Mouse (Mus musculus): ENCODE measurements around the gene Prr14l. TPM values are rescaled to one million over a fixed set of nuclear protein-coding genes. Genes with fewer than 3 reads are reported as not detected.
"Not testable (repeated sequence)": the region's sequence is repeated elsewhere in the genome, so short reads cannot be mapped to it uniquely, and the experiment has no call there.

The Prr14l gene
- total and polyA plus RNA-seq, 2 experiments from 2014 or later: 8.4 to 20.2 TPM

GRCm38 (mm10) chr5:32767636-32768373, 86.3 kb downstream of the Prr14l start:
- no peaks in the 10 kb centered on the region for H3K4me1 ChIP-seq (ENCODE audit: insufficient read depth)
- peaks cover 40% of the 10 kb centered on the region for H3K36me3 ChIP-seq (ENCODE audit: insufficient read depth)
- no peak overlapping the region for H3K9ac ChIP-seq
- no peaks in the 10 kb centered on the region for H3K9me3 ChIP-seq (ENCODE audit: low read length)
- no peak overlapping the region for H3K4me2 ChIP-seq (ENCODE audit: low read depth)
- H3K4me3 ChIP-seq (ENCODE audit: low read depth, low read length): no peak overlapping the region
- no peak overlapping the region for H3K27ac ChIP-seq (ENCODE audit: low read depth, low read length)
- 96% methylated on average over 4 of the region's 4 CpGs for WGBS
- H3K27me3 ChIP-seq (ENCODE audit: insufficient read depth, low read length): no peaks in the 10 kb centered on the region
- no peak for TF ChIP-seq CTCF (IDR thresholded peaks at IDR 0.05; ENCODE audit: low read depth)
- DNase-seq (no peak), ATAC-seq (no peak)

GRCm38 (mm10) chr5:32767004-32767403, 87.1 kb downstream of the Prr14l start:
- H3K4me2 ChIP-seq (ENCODE audit: low read depth): no peak overlapping the region
- DNase-seq: no peak
- no peak overlapping the region for H3K27ac ChIP-seq (ENCODE audit: low read depth, low read length)
- H3K4me1 ChIP-seq (ENCODE audit: insufficient read depth): no peaks in the 10 kb centered on the region
- no peak overlapping the region for H3K4me3 ChIP-seq (ENCODE audit: low read depth, low read length)
- WGBS: 86% methylated on average over 3 of the region's 3 CpGs
- H3K27me3 ChIP-seq (ENCODE audit: insufficient read depth, low read length): no peaks in the 10 kb centered on the region
- no peak for ATAC-seq
- H3K9me3 ChIP-seq (ENCODE audit: low read length): no peaks in the 10 kb centered on the region
- peaks cover 39% of the 10 kb centered on the region for H3K36me3 ChIP-seq (ENCODE audit: insufficient read depth)
- H3K9ac ChIP-seq: no peak overlapping the region
- TF ChIP-seq CTCF (IDR thresholded peaks at IDR 0.05; ENCODE audit: low read depth): no peak

- Histone ChIP-seq H3K4me1 (ENCODE audit: insufficient read depth) (no peaks in the 10 kb centered on the region), H3K4me3 (ENCODE audit: low read depth, low read length) (no peak overlapping the region), H3K9me3 (ENCODE audit: low read length) (no peaks in the 10 kb centered on the region), H3K27ac (ENCODE audit: low read depth, low read length) (no peak overlapping the region), H3K9ac (no peak overlapping the region), H3K4me2 (ENCODE audit: low read depth) (no peak overlapping the region), H3K36me3 (ENCODE audit: insufficient read depth) (peaks cover 24% of the 10 kb centered on the region), H3K27me3 (ENCODE audit: insufficient read depth, low read length) (no peaks in the 10 kb centered on the region)
- WGBS: 87% methylated on average over 5 of the region's 5 CpGs
- ATAC-seq (no peak), DNase-seq (no peak)
- no peak for TF ChIP-seq CTCF (IDR thresholded peaks at IDR 0.05; ENCODE audit: low read depth)
Observed at GRCm38 (mm10) chr5:32761566-32762140, 92.4 kb downstream of the Prr14l start.

- no peak for DNase-seq
- peaks cover 21% of the 10 kb centered on the region for H3K36me3 ChIP-seq (ENCODE audit: insufficient read depth)
- no peak overlapping the region for H3K4me3 ChIP-seq (ENCODE audit: low read depth, low read length)
- no peak for ATAC-seq
- H3K4me2 ChIP-seq (ENCODE audit: low read depth): no peak overlapping the region
- WGBS: 98% methylated on average over 3 of the region's 3 CpGs
- H3K4me1 ChIP-seq (ENCODE audit: insufficient read depth): no peaks in the 10 kb centered on the region
- no peak overlapping the region for H3K27ac ChIP-seq (ENCODE audit: low read depth, low read length)
- TF ChIP-seq CTCF (IDR thresholded peaks at IDR 0.05; ENCODE audit: low read depth): no peak
- no peak overlapping the region for H3K9ac ChIP-seq
- no peaks in the 10 kb centered on the region for H3K27me3 ChIP-seq (ENCODE audit: insufficient read depth, low read length)
- H3K9me3 ChIP-seq (ENCODE audit: low read length): no peaks in the 10 kb centered on the region
Observed at GRCm38 (mm10) chr5:32760787-32761186, 93.3 kb downstream of the Prr14l start.

- H3K27me3 ChIP-seq (ENCODE audit: insufficient read depth, low read length); H3K27ac ChIP-seq (ENCODE audit: low read depth, low read length); H3K9me3 ChIP-seq (ENCODE audit: low read length); DNase-seq; H3K9ac ChIP-seq; H3K4me1 ChIP-seq (ENCODE audit: insufficient read depth); ATAC-seq; H3K4me2 ChIP-seq (ENCODE audit: low read depth); H3K4me3 ChIP-seq (ENCODE audit: low read depth, low read length): not testable (repeated sequence)
- 96% methylated on average over 18 of the region's 18 CpGs for WGBS
- H3K36me3 ChIP-seq (ENCODE audit: insufficient read depth): peaks cover 21% of the 10 kb centered on the region
Observed at GRCm38 (mm10) chr5:32760352-32760751, 93.7 kb downstream of the Prr14l start.

GRCm38 (mm10) chr5:32759662-32760061, 94.4 kb downstream of the Prr14l start:
- H3K4me3 ChIP-seq (ENCODE audit: low read depth, low read length): no peak overlapping the region
- H3K27ac ChIP-seq (ENCODE audit: low read depth, low read length): no peak overlapping the region
- H3K4me2 ChIP-seq (ENCODE audit: low read depth): no peak overlapping the region
- no peak overlapping the region for H3K9ac ChIP-seq
- peaks cover 20% of the 10 kb centered on the region for H3K36me3 ChIP-seq (ENCODE audit: insufficient read depth)
- WGBS: 80% methylated on average over 2 of the region's 2 CpGs
- TF ChIP-seq CTCF (IDR thresholded peaks at IDR 0.05; ENCODE audit: low read depth): no peak
- DNase-seq (no peak), ATAC-seq (no peak)
- H3K4me1 ChIP-seq (ENCODE audit: insufficient read depth): no peaks in the 10 kb centered on the region
- H3K9me3 ChIP-seq (ENCODE audit: low read length): no peaks in the 10 kb centered on the region
- no peaks in the 10 kb centered on the region for H3K27me3 ChIP-seq (ENCODE audit: insufficient read depth, low read length)

GRCm38 (mm10) chr5:32756141-32756540, 97.9 kb downstream of the Prr14l start:
- no peak for ATAC-seq
- Histone ChIP-seq H3K9ac (no peak overlapping the region), H3K4me1 (ENCODE audit: insufficient read depth) (no peaks in the 10 kb centered on the region), H3K27ac (ENCODE audit: low read depth, low read length) (no peak overlapping the region), H3K9me3 (ENCODE audit: low read length) (no peaks in the 10 kb centered on the region), H3K4me2 (ENCODE audit: low read depth) (no peak overlapping the region), H3K36me3 (ENCODE audit: insufficient read depth) (no peaks in the 10 kb centered on the region; the same call in 1 of the 2 replicates), H3K27me3 (ENCODE audit: insufficient read depth, low read length) (no peaks in the 10 kb centered on the region), H3K4me3 (ENCODE audit: low read depth, low read length) (no peak overlapping the region)
- WGBS: 95% methylated on average over 8 of the region's 8 CpGs
- TF ChIP-seq CTCF (IDR thresholded peaks at IDR 0.05; ENCODE audit: low read depth): no peak
- no peak for DNase-seq
